Mouse (Mus musculus): ENCODE results near the gene Ces2a.

The Ces2a gene

DNA sequence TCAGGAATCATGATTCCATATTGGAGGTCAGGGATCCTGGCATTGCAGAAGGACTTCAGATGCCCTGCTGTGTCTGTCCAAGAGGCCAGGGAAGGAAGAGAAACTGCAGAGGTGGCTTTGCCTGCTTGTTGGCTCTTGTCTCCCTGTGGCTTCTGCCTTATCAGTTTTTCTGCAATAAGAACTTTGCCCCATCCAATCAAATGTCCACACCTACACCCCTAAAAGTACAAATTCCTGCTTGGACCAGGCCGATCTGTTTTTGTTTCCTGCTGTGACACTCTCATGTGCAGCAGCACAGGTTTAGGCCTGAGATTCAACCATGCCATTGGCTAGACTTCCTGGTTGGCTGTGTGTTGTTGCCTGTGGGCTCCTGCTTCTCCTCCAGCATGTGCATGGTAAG lies at the start of gene Ces2a:
TSS of gene Ces2a (plus strand) at position 251 of the 400 bp plus-strand sequence.
- no peak for DNase-seq (ENCODE audit: extremely low spot score)

- no peak for DNase-seq (ENCODE audit: extremely low spot score)
These were observed 45.4 kb upstream of the Ces2a start for GRCm38 (mm10) chr8:104688433-104688832.

- no peak for DNase-seq (ENCODE audit: extremely low spot score)
These were observed 35.2 kb upstream of the Ces2a start for GRCm38 (mm10) chr8:104698556-104698955.

- DNase-seq (ENCODE audit: extremely low spot score) = no peak
These were observed 31.9 kb upstream of the Ces2a start for GRCm38 (mm10) chr8:104701900-104702299.

- no peak for DNase-seq (ENCODE audit: extremely low spot score)
These were observed 12.6 kb upstream of the Ces2a start for GRCm38 (mm10) chr8:104721166-104721565.

DNA sequence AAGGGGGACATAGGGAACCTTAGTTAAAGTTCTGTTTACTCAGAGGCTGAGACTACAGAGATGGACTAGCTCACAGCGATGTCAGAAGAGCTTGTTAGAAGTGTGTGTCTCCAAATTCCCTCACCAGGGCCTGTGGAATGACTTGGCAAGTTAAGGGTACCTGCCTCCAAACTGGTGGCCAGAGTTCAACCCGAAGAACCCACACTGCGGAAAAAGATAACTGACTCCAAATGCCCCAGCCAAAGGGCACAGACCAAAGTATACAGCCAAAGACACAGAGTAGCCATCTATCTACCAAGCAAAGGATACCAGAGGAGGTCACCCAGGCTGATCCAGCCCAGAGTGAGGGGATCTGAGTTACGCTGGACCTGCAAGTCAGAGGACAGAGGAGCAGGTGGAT lies 2.4 kb upstream of the Ces2a start:
- DNase-seq (ENCODE audit: extremely low spot score) = no peak

- DNase-seq (ENCODE audit: extremely low spot score) = no peak
These were observed 1.8 kb upstream of the Ces2a start for GRCm38 (mm10) chr8:104731969-104732368.

- DNase-seq (ENCODE audit: extremely low spot score) = no peak
These were observed 8.2 kb downstream of the Ces2a start for GRCm38 (mm10) chr8:104742039-104742438.

DNA sequence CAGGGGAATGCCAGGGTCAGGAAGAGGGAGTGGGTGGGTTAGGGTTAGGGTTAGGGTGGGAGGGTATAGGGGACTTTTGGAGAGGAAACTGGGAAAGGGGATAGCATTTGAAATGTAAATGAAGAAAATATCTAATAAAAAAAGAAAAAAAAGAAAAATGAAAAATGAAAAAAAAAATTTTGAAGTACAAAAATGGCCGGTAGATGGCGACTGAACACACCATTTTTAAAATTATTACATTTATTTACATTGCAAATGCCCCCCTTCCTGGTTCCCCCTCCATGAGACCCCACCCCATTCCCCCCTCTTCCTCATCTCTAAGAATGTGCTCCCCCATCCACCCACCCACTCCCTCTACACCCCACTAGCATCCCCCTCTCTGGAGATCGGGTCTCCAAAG lies 9.6 kb downstream of the Ces2a start:
- DNase-seq (ENCODE audit: extremely low spot score) = no peak

- DNase-seq (ENCODE audit: extremely low spot score) = no peak
These were observed 19.0 kb downstream of the Ces2a start for GRCm38 (mm10) chr8:104752818-104753217.

DNA sequence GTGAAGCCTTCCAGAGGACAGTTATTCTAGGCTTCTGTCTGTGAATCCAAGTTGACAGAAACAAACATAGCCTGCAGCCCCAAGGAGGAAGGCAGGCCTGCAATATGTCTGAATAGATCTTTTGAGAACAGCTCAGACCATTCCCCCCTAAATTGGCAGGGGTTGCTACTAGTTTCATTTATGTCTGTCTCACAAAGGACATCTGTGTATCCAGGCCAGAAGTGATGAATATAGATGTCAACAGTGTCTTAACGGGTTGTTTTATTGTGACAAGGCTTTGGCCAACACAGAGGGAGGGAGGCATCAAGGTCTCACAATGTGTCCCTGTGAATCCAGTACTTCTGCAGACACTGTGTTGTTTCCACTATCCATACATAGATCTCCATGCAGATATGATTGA lies 23.8 kb downstream of the Ces2a start:
- DNase-seq (ENCODE audit: extremely low spot score) = no peak

- no peak for DNase-seq (ENCODE audit: extremely low spot score)
These were observed 24.4 kb downstream of the Ces2a start for GRCm38 (mm10) chr8:104758209-104758608.

- DNase-seq (ENCODE audit: extremely low spot score) = no peak
These were observed 27.3 kb downstream of the Ces2a start for GRCm38 (mm10) chr8:104761126-104761525.

- DNase-seq (ENCODE audit: extremely low spot score) = no peak
These were observed 32.7 kb downstream of the Ces2a start for GRCm38 (mm10) chr8:104766485-104766884.

- DNase-seq (ENCODE audit: extremely low spot score) = no peak
These were observed 36.6 kb downstream of the Ces2a start for GRCm38 (mm10) chr8:104770365-104770764.

GRCm38 (mm10) chr8:104787049-104787448 lies 53.2 kb downstream of the Ces2a start:
- DNase-seq (ENCODE audit: extremely low spot score) = no peak

DNA sequence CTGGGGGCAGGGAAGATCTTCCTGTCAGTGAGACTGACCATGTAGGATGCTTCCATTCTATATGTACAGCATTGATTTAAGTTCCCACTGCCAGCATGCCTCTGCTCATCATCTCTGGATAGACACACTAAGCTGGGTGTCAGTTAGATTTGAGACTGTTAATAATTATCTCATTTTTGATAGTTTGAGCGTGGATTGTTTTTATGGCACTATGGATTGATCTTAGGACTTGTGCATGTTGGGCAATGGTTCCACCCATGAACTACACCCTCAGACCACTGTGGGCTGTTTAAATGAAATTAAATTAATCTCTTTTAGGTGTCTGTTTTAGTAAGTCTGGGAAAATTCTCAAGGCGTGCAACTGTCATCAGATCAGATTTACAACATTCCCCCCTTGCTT lies 55.1 kb downstream of the Ces2a start:
- no peak for DNase-seq (ENCODE audit: extremely low spot score)

DNA sequence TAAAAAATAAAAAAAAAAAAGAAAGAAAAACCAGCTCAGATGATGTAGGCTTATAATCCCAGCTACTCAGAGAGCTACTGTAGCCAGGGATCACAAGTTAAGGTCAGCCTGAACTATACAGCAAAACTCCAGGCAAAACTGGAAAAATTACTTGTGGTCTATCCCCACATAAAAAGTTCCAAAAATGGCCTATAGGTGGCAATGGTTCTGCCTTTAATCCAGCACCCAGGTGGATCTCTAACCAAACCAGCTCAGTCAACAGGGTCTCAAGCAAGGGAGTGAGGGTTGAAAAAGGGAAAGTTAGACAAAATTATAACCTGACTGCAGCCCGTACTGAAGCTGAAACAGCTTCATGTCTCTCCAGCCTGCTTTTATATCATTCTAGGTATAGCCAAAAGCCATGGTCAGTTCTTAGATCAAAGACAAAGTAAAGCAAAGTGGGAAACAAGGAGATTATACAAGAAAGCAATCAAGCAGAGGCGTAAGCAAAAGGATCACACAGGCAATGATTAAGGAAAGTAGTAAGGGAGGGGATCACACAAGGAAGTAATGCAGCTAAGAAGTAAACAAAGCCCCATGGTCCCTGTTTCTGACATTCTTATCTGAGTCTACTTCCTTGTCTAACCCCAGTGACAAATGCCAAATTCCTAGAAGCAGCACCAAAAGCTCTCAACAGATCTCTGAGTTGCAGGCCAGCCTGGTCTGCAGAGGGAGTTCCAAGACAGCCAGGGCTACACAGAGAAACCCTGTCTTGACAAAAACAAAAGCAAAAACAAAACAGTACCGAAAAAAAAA lies 56.3 kb downstream of the Ces2a start:
- DNase-seq (ENCODE audit: extremely low spot score) = peak; percentile 11

Data from embryo, embryonic 9.5 days (tissue).